Mouse (Mus musculus): ENCODE results near the gene 4930438A08Rik. TPM values are rescaled to one million over a fixed set of nuclear protein-coding genes. Genes with fewer than 3 reads are reported as not detected.

4930438A08Rik gene
- total RNA-seq, 2 experiments from 2014 or later, result not detected

DNA sequence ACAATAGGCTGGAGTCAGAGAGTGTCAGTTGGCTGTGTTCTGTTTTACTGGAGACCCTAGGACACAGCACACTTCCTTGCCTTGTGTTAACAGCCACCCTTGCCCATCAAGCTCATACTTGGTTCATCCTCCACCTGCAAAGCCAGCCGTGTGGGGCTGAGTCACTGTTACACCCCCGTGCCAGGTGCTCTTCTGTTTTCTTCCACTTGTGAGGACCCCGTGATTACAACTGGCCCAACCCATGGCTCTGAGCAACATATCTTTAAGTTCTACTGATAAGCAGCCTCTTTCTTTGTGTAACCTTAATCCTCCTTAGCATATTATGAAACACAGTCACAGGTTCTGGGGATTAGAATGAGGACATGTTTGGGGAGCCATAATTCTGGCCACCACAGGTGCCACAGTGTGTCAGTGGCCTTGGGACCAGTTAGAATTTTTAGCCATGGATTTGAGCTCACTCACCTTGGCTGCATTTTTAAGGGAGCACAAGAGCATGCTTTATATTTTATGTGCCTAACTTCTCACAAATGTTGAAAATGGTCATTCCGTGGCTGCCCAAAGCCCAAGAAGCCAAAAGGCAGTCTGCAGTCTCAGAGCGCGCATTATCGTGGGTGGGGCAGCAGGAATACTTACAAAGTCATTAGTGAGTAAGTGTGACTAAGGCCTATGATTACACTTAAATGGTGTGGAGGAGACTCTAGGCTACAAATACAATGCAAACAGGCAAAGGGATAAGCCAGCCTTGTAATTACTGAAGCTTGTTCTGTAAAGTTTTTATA, 25.2 kb upstream of the 4930438A08Rik start:
- no peak overlapping the region for H3K4me3 ChIP-seq
- no peak overlapping the region for H3K27ac ChIP-seq
- no peak for DNase-seq (ENCODE audit: extremely low spot score in 1 of 2, low spot score in 2 of 2)
- TF ChIP-seq CTCF (IDR thresholded peaks at IDR 0.05), result no peak
- intact Hi-C loops (cut with DNase I), result no loop called here

DNA sequence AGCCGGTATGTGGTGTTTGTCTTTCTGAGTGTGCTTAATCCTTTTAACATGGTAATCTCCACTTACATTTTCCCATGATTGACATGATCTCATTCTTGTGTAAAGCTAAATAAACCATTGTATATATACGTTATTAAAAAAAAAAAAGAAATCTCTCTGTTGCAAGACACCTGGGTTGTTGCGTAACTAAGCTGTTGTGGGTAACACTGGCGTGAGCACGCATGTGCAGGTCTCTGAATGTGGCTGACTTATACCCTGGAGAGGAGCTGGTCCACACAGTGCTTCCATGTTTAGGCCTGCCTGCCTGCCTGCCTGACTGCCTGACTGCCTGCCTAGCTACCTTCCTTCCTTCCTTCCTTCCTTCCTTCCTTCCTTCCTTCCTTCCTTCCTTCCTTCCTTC, 24.0 kb upstream of the 4930438A08Rik start:
- no peak overlapping the region for H3K27ac ChIP-seq
- TF ChIP-seq CTCF (IDR thresholded peaks at IDR 0.05), result no peak
- H3K4me3 ChIP-seq, result no peak overlapping the region
- intact Hi-C loops (cut with DNase I), result no loop called here
- no peak for DNase-seq (ENCODE audit: extremely low spot score in 1 of 2, low spot score in 2 of 2)

DNA sequence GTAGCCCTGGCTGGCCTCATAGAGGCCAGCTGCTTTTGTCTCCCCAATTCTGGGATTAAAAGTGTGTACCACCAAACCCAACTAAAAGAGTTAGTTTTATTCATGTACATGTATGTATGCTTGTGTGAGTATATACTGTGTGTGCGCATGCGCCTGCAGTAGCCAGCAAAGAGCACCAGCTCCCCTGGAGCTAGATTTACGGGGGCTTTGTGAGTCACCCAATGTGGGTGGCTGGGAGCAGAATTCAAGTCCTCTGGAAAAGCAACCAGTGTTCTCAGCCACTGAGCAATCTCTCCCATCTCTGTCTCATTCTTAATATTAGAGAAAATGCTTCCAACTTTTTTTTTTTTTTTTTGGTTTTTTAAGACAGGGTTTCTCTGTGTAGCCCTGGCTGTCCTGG, 20.2 kb upstream of the 4930438A08Rik start:
- H3K27ac ChIP-seq, result no peak overlapping the region
- intact Hi-C loops (cut with DNase I), result no loop called here
- peak in 1 of 2 experiments; percentile 13 for DNase-seq (ENCODE audit: extremely low spot score in 1 of 2, low spot score in 2 of 2)
- no peak overlapping the region for H3K4me3 ChIP-seq
- no peak for TF ChIP-seq CTCF (IDR thresholded peaks at IDR 0.05)

DNA sequence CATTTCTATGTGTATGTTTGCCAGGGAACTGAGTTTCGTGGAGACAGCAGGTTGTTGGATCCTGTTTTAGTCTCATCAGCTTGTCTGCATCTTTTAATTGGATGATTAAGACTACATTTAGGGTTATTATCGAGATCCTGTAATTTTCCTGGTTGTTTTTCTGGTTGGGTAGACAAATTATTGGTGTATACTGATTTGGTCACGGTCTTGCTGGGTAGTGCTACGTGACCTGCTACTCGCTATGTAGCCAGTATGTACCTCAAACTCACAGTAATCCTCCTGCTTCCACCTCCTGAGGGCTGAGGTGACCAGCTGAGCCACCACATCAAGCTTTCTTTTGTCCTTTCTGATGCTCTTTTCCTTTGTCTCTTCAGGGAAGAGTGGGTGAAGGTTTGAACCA, 16.8 kb upstream of the 4930438A08Rik start:
- Histone ChIP-seq H3K4me3 (no peak overlapping the region), H3K27ac (no peak overlapping the region)
- no peak for DNase-seq (ENCODE audit: extremely low spot score in 1 of 2, low spot score in 2 of 2)
- intact Hi-C loops (cut with DNase I), result no loop called here
- no peak for TF ChIP-seq CTCF (IDR thresholded peaks at IDR 0.05)

DNA sequence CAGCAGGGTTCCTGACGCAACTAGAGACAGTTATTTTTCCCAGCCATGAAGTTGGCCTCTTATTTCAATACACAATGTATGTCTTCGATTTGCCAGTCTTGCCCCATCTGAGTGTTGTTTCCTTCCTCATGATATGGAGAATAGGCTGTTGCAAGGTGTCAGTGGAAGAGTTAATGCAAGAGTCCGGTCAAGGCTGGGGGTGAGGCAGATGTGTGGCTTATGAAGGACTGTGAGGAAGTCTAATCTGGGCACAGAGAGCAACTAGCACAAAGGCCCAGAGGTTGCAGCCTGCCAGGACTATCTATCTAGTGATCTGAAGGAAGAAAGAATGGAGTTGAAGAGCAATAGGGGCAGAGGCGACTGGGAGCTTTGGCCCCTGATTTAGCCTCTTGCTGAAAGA, 14.4 kb upstream of the 4930438A08Rik start:
- no peak overlapping the region for H3K4me3 ChIP-seq
- H3K27ac ChIP-seq, result no peak overlapping the region
- DNase-seq (ENCODE audit: extremely low spot score in 1 of 2, low spot score in 2 of 2), result no peak
- TF ChIP-seq CTCF (IDR thresholded peaks at IDR 0.05), result no peak
- intact Hi-C loops (cut with DNase I), result no loop called here

DNA sequence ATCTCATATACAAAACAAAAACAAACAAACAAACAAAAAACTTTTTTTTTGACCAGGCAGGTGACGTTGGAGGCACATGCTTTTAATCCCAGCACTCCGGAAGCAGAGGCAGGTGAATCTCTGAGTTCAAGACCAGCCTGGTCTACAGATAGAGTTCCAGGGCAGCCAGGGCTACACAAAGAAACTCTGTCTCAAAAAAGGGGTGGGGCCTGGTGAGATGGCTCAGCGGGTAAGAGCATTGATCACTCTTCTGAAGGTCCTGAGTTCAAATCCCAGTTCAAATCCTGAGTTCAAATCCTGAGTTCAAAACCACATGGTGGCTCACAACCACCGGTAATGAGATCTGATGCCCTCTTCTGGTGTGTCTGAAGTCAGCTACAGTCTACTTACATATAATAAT, 12.8 kb upstream of the 4930438A08Rik start:
- TF ChIP-seq CTCF (IDR thresholded peaks at IDR 0.05), result no peak
- intact Hi-C loops (cut with DNase I), result no loop called here

DNA sequence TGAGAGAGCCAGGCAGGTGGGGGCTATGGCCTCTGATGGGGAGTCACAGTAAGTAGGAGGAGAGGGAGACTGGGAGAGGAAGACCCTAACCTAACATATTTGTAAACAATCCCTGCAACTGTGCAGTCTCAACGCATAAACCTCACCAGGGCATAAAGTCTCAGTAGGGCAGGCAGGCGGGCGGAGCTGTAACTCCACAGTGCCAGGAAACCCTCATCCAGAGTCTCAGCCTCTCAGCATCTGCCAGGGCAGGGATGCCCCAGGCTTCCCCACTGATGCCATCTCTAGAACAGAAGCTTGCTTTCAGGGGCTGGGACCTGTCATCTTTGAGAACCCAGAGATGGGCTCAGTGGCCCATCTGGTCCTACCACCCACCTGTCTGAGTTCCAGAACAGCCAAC, 12.3 kb upstream of the 4930438A08Rik start:
- Histone ChIP-seq H3K4me3 (no peak overlapping the region), H3K27ac (no peak overlapping the region)
- no peak for TF ChIP-seq CTCF (IDR thresholded peaks at IDR 0.05)
- intact Hi-C loops (cut with DNase I), result no loop called here
- no peak for DNase-seq (ENCODE audit: extremely low spot score in 1 of 2, low spot score in 2 of 2)

More for the DNA sequence above, 12.8 kb upstream of the 4930438A08Rik start:
- DNase-seq (ENCODE audit: extremely low spot score in 1 of 2, low spot score in 2 of 2), result no peak
- Histone ChIP-seq H3K4me3 (no peak overlapping the region), H3K27ac (no peak overlapping the region)

DNA sequence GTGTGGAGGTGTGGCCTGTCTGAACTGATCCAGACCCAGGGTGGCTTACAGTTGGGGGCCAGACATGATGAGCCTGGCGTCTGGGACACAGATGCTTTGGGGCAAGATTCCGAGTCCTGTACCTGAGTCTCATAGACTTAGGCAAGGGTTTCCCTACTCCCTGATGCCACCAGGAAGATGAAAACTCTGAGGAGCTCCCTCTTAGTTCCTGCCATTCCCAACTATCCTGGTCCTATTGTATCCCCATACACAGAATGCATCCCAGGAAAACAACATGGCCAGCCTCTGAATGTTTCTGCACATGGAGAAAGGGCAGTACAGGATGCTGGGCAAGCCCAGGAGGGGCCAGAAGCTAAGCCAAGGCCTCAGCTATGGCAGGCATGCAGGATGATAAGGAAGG, 11.1 kb upstream of the 4930438A08Rik start:
- intact Hi-C loops (cut with DNase I), result no loop called here
- Histone ChIP-seq H3K27ac (no peak overlapping the region), H3K4me3 (no peak overlapping the region)
- DNase-seq (ENCODE audit: extremely low spot score in 1 of 2, low spot score in 2 of 2), result no peak
- TF ChIP-seq CTCF (IDR thresholded peaks at IDR 0.05), result no peak

DNA sequence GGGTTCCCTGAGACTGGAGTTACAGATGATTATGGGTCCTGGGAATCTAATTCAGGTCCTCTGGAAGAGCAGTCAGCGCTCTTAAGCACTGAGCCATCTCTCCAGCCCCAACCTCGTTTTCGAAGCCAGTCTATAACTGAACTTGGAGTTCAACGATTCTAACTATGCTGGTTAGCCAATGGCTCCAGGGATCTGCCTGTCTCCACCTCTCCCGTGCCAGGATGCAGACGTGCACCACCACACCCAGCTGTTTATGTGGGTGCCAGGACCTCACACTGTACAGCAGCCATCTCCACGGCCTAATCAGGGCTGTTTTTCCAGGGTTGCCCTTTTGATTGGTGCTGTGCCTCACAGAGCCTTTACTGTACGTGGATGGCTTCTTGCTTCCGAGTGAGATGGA, 10.1 kb upstream of the 4930438A08Rik start:
- intact Hi-C loops (cut with DNase I), result no loop called here
- Histone ChIP-seq H3K27ac (no peak overlapping the region), H3K4me3 (no peak overlapping the region)
- no peak for DNase-seq (ENCODE audit: extremely low spot score in 1 of 2, low spot score in 2 of 2)
- TF ChIP-seq CTCF (IDR thresholded peaks at IDR 0.05), result no peak

DNA sequence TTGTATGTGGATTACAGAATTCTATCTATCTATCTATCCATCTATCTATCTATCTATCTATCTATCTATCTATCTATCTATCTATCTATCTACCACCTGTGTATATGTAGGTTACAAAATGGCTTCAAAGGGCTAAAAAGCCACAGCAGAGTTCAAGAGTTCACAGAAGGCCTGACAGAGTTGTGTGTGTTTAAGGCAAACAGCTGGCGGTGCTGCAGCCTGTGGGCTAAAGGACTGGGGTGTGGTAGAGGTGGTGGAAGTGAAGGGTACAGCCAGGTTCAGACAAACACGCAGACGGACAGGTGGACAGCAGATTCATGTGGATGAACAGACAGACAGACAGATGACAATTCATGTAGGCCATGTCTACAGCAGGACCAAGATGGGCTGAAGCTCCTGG, 6.3 kb upstream of the 4930438A08Rik start:
- Histone ChIP-seq H3K27ac (no peak overlapping the region), H3K4me3 (no peak overlapping the region)
- TF ChIP-seq CTCF (IDR thresholded peaks at IDR 0.05), result no peak
- intact Hi-C loops (cut with DNase I), result no loop called here
- DNase-seq (ENCODE audit: extremely low spot score in 1 of 2, low spot score in 2 of 2), result no peak

DNA sequence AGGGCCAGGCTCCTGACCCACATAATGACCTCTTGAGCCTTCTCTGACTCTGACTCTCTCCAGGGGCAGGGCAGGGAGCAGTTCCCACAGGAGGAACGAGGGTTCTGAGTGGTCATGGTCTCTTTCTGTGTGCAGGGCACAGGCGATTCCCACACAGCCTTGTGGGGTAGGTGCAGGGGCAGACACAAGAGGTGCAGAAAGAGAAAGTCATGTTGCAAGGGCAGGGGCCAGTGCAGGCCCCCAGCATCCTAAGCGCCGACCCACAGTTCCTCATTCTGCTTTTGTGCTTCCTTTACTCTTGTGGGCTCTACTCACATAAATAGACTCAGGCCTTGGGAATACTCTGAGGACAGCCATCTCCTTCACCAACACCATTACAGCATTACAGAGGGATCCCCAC, 1.2 kb downstream of the 4930438A08Rik start:
- DNase-seq (ENCODE audit: extremely low spot score in 1 of 2, low spot score in 2 of 2), result no peak
- no peak overlapping the region for H3K27ac ChIP-seq
- intact Hi-C loops (cut with DNase I), result no loop called here
- no peak for TF ChIP-seq CTCF (IDR thresholded peaks at IDR 0.05)
- H3K4me3 ChIP-seq, result no peak overlapping the region

DNA sequence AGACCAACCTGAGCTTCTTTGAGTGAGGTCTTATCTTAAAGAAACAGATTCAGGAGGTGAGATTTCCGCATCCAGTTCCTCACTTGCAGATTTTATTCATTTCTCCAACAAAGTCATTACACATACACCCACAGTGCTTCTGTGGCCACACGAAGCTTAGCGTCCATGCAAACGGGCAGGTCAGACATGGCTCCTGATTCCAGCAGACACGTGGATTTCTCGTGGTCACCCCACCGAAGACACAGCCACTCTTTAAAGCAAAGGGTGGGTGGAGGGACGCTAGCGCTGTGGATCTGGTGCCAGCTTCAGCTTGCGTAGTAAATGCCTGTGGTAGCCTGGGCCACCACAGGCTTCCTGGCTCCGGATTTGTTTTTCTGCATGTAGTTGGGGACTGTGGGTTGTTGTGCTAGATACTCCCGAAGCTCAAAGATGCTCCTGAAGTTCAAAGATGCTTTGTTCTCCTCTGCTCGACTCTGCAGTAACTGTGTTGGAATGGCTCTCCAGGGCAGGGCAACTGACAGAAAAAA, 7.4 kb downstream of the 4930438A08Rik start:
- no peak for TF ChIP-seq CTCF (IDR thresholded peaks at IDR 0.05)
- Histone ChIP-seq H3K27ac (no peak overlapping the region), H3K4me3 (no peak overlapping the region)
- intact Hi-C loops (cut with DNase I), result no loop called here
- no peak for DNase-seq (ENCODE audit: extremely low spot score in 1 of 2, low spot score in 2 of 2)

DNA sequence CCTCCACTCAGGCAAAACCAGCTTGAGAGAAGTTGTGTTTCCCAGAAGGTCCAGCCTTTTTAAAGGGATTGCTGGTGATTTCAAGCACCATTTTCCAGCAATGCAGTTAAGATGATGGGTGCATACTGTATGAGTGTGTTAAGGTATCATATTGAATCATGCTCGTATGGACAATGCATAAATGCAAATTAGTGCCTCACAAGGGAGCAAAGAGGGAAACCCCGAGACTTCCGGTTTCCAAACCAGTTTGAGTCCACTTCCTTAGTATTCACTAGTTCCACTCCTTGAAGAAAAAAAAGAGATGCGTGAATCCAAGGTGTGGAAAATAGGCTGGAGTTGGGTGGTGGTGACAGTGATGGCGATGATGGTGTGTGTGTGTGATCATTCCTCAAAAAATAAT, 7.9 kb downstream of the 4930438A08Rik start:
- DNase-seq (ENCODE audit: extremely low spot score in 1 of 2, low spot score in 2 of 2), result no peak
- H3K27ac ChIP-seq, result no peak overlapping the region
- no peak overlapping the region for H3K4me3 ChIP-seq
- no peak for TF ChIP-seq CTCF (IDR thresholded peaks at IDR 0.05)
- intact Hi-C loops (cut with DNase I), result no loop called here

Measured in left cerebral cortex, adult 2 months (tissue).